Mouse (Mus musculus) MEL (cell line): ENCODE measurements at regions not wholly inside any gene's neighbourhood (a gene's known extent, or its start where the extent isn't known, plus 50 kb on each side); places are given as distances from the start of the nearest gene placed in this dataset.

Experiments
- CTCF ChIP-seq, 3 experiments: IDR thresholded peaks in 2 of 3; conservative IDR thresholded peaks in 1 of 3; 2 replicates each; pipeline ENCODE4 v1.5.1; 2011 to 2012; ENCODE audit warnings: low read length in 3 of 3, low read depth in 2 of 3, mild to moderate bottlenecking in 2 of 3, improper control_type of control experiment in 1 of 3, inconsistent platforms in 1 of 3, mixed read lengths in 1 of 3, moderate library complexity in 1 of 3; ENCODE audit not compliant: control insufficient read depth in 1 of 3, insufficient read depth in 1 of 3, poor library complexity in 1 of 3, severe bottlenecking in 1 of 3
- ETS1 ChIP-seq: IDR thresholded peaks from 2 replicates; pipeline ENCODE4 v1.6.1; 2012; ENCODE audit warnings: low read depth, mild to moderate bottlenecking, inconsistent platforms, low read length, improper control_type of control experiment, moderate library complexity
- GATA1 ChIP-seq: IDR thresholded peaks from 2 replicates; pipeline ENCODE4 v1.6.1; 2011; ENCODE audit warnings: low read depth, low read length, improper control_type of control experiment
- MAX ChIP-seq: IDR thresholded peaks from 2 replicates; pipeline ENCODE4 v1.6.1; 2011; ENCODE audit warnings: low read length, improper control_type of control experiment
- POLR2A ChIP-seq, 2 experiments: IDR thresholded peaks; 2 replicates each; pipeline ENCODE4 v1.6.1; 2011 to 2012; ENCODE audit warnings: low read length in 2 of 2, mild to moderate bottlenecking in 2 of 2, control low read depth in 1 of 2, improper control_type of control experiment in 1 of 2, low read depth in 1 of 2, moderate library complexity in 1 of 2; ENCODE audit not compliant: control insufficient read depth in 1 of 2, insufficient read depth in 1 of 2, poor library complexity in 1 of 2
- POLR2AphosphoS2 ChIP-seq: IDR thresholded peaks from 2 replicates; pipeline ENCODE4 v1.6.1; 2011; ENCODE audit warnings: low read length, improper control_type of control experiment
- POLR2AphosphoS5 ChIP-seq: IDR thresholded peaks from 2 replicates; pipeline ENCODE4 v1.6.1; 2012; ENCODE audit warnings: low read depth, borderline replicate concordance, mild to moderate bottlenecking, inconsistent platforms, low read length, moderate library complexity, mixed read lengths
- RAD21 ChIP-seq: IDR thresholded peaks from 2 replicates; pipeline ENCODE4 v1.6.1; 2011; ENCODE audit warnings: mild to moderate bottlenecking, low read depth, low read length, improper control_type of control experiment
- TCF12 ChIP-seq: IDR thresholded peaks from 2 replicates; pipeline ENCODE4 v1.6.1; 2014; ENCODE audit warnings: low read depth, mild to moderate bottlenecking, inconsistent platforms, low read length, improper control_type of control experiment, moderate library complexity
- ZNF384 ChIP-seq: IDR thresholded peaks from 2 replicates; pipeline ENCODE4 v1.6.1; 2012; ENCODE audit warnings: low read depth, mild to moderate bottlenecking, inconsistent platforms, low read length, improper control_type of control experiment

DNA sequence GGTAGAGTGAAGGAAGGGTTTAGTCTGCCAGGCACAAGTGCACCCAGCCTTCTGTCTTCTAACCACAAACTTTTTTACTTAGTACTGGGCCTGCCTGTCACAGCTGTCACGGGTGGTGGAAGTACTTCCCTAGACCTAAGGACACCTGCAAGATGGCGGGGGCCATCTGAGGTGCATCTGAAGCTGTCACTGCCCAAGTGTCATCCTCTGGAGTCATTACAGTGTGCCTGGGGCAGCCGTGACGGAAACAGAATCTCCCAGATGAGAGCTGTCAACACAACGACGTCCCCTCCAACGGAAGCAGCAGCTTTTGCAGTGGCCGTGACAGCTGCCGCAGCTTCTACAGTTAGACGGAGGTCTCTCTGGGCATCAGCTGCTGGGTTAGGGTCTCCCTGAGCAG lies 53.1 kb upstream of the Jdp2 start:
- TF ChIP-seq POLR2A (IDR thresholded peaks at IDR 0.05; ENCODE audit: control insufficient read depth in 1 of 2, insufficient read depth in 1 of 2, low read depth in 1 of 2, low read length in 2 of 2, poor library complexity in 1 of 2) (no peak), RAD21 (no peak), POLR2AphosphoS2 (no peak), CTCF (IDR thresholded peaks at IDR 0.05 in 2 of 3, conservative IDR thresholded peaks at IDR 0.05 in 1 of 3; ENCODE audit: control insufficient read depth in 1 of 3, insufficient read depth in 1 of 3, low read depth in 2 of 3, low read length in 3 of 3, poor library complexity in 1 of 3, severe bottlenecking in 1 of 3) (no peak), GATA1 (no peak), TCF12 (no peak), ZNF384 (no peak), MAX (no peak), POLR2AphosphoS5 (no peak), ETS1 (no peak)
